Mouse (Mus musculus) limb, embryonic 11.5 days (tissue): ENCODE measurements at regions not wholly inside any gene's neighbourhood (a gene's known extent, or its start where the extent isn't known, plus 50 kb on each side); places are given as distances from the start of the nearest gene placed in this dataset.

Experiments
- ATAC-seq: fragments of 200-750 bp; cut with Nextera tagmentation; 2 replicates; pipeline ENCODE4 v1.8.0; 2017; ENCODE audit warnings: low read depth; ENCODE audit not compliant: insufficient number of reproducible peaks, low FRiP score, low TSS enrichment
- DNase-seq: peaks from one replicate; pipeline ENCODE4 v3.0.0-alpha.2; 2015; ENCODE audit warnings: low spot score
- H3K27ac ChIP-seq: fragments of 300-500 bp; sonication (generic); replicated peaks from 2 replicates; pipeline ENCODE4 v1.5.1; 2014; ENCODE audit warnings: low read depth, mild to moderate bottlenecking, low read length
- H3K27me3 ChIP-seq: fragments of 300-500 bp; sonication (generic); 2 replicates; pipeline ENCODE4 v1.6.1; 2014; ENCODE audit warnings: mild to moderate bottlenecking, low read length, mixed read lengths; ENCODE audit not compliant: control insufficient read depth, insufficient read depth
- H3K36me3 ChIP-seq: fragments of 300-500 bp; sonication (generic); 2 replicates; pipeline ENCODE4 v1.6.1; 2014; ENCODE audit warnings: mild to moderate bottlenecking, low read length, moderate library complexity, mixed read lengths; ENCODE audit not compliant: control insufficient read depth, insufficient read depth
- H3K4me1 ChIP-seq: fragments of 300-500 bp; sonication (generic); 2 replicates; pipeline ENCODE4 v1.6.1; 2014; ENCODE audit warnings: low read length, mixed read lengths; ENCODE audit not compliant: control insufficient read depth, insufficient read depth
- H3K4me2 ChIP-seq: fragments of 300-500 bp; sonication (generic); 2 replicates; pipeline ENCODE4 v1.6.1; 2014; ENCODE audit warnings: low read depth, mild to moderate bottlenecking, moderate library complexity; ENCODE audit not compliant: severe bottlenecking
- H3K4me3 ChIP-seq: fragments of 300-500 bp; sonication (generic); 2 replicates; pipeline ENCODE4 v1.5.1; 2014; ENCODE audit warnings: low read depth, low read length
- H3K9ac ChIP-seq: fragments of 300-500 bp; sonication (generic); 2 replicates; pipeline ENCODE4 v1.6.1; 2014; ENCODE audit warnings: mild to moderate bottlenecking, low read length
- H3K9me3 ChIP-seq: fragments of 300-500 bp; sonication (generic); 2 replicates; pipeline ENCODE4 v1.6.1; 2016; ENCODE audit warnings: low read length; ENCODE audit not compliant: control insufficient read depth
- WGBS: fragments of 180-500 bp; shearing (Covaris S2); extraction: QIAGEN DNeasy Blood & Tissue Kit; methylation state at CpG from one replicate; pipeline ENCODE4 v1.1.7; 2014; 5-methylcytosine and 5-hydroxymethylcytosine counted together

- H3K27ac ChIP-seq, result no peak overlapping the region
- no peaks in the 10 kb centered on the region for H3K4me1 ChIP-seq
- H3K9ac ChIP-seq, result no peak overlapping the region
- ATAC-seq (no peak), DNase-seq (no peak)
- no peaks in the 10 kb centered on the region for H3K27me3 ChIP-seq
- 91% methylated on average over 9 of the region's 9 CpGs for WGBS
- no peaks in the 10 kb centered on the region for H3K36me3 ChIP-seq
- H3K4me3 ChIP-seq, result no peak overlapping the region
- no peak overlapping the region for H3K4me2 ChIP-seq
- H3K9me3 ChIP-seq, result no peaks in the 10 kb centered on the region
These were observed 130.2 kb downstream of the Gm10283 start for GRCm38 (mm10) chr8:60372681-60373398.

DNA sequence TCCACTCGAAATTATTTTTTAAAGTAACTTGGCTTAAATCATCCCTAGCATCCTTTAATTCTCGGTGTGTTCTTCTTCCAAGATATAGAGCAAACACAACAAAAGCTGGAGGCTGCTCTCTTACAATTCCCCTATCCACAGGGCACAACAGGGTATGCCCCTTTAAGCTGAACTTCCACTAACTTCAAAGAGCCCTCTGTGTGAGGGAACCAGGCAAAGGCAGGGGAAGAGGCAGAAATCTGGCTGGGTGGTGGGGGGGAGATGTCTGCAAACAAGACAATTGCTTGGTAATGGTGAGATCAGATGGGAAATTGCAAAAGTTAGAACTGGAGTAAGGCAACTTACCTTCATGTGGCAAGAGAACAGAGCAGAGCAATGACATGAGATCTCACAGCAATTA is 154.7 kb downstream of the Gm10283 start:
- Histone ChIP-seq H3K9me3 (no peaks in the 10 kb centered on the region), H3K9ac (no peak overlapping the region), H3K4me2 (no peak overlapping the region), H3K27me3 (no peaks in the 10 kb centered on the region), H3K36me3 (no peaks in the 10 kb centered on the region), H3K27ac (no peak overlapping the region), H3K4me1 (no peaks in the 10 kb centered on the region), H3K4me3 (no peak overlapping the region)
- ATAC-seq (no peak), DNase-seq (peak; percentile 24)
- 19% methylated on average over 2 of the region's 2 CpGs for WGBS

DNA sequence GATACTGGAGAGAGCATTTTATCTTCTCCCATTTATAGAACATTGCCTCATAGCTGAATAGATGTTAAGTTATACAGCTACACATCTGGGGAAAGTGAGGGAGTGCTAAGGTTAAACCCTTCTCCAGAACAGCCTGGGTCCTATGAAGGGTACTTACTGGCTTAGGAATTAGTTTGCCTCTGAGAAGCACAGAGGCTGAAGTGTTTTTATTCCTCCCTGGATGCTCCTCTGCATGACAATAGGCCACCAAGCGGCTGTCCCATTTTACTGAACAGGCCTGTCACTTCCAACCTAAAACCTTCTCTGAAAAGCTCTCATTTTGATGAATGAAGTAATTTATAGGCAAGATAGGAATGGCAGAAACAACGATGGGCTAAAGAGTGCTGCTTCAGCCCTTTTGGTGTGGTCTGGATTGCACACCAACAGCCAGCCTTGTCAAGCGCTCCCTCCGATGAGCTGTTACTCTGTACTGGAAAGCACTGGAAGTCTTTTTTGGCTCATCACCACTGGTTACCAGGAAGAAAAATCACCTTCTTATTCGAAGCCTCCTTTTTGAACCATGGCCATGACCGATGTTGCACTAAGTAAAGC is 157.1 kb downstream of the Gm10283 start:
- Histone ChIP-seq H3K4me1 (no peaks in the 10 kb centered on the region), H3K27me3 (no peaks in the 10 kb centered on the region), H3K9me3 (no peaks in the 10 kb centered on the region), H3K4me2 (no peak overlapping the region), H3K4me3 (no peak overlapping the region), H3K27ac (no peak overlapping the region), H3K36me3 (no peaks in the 10 kb centered on the region), H3K9ac (no peak overlapping the region)
- no peak for ATAC-seq
- DNase-seq, result no peak
- 77% methylated on average over 6 of the region's 6 CpGs for WGBS

DNA sequence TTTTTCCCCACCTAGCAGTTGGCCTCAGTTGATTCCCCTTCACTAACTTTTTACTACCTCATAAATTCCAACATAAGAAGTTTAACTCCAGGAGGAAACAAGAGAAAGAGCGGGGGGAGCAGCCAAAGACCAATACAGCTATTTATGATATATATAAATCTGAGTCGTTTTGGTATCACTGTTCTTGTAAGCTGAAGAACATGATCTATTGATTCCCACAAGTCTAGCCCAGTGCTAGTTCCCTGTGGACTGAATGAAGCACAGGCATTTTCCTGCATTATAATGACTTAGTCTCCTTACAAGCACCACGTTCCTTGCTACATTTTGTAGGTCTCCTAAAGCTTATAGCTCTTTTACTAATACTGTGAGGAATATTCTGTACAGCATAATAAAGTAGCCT is 187.5 kb downstream of the Gm10283 start:
- Histone ChIP-seq H3K9me3 (no peaks in the 10 kb centered on the region), H3K27me3 (no peaks in the 10 kb centered on the region), H3K27ac (no peak overlapping the region), H3K36me3 (no peaks in the 10 kb centered on the region), H3K9ac (no peak overlapping the region), H3K4me3 (no peak overlapping the region), H3K4me2 (no peak overlapping the region), H3K4me1 (no peaks in the 10 kb centered on the region)
- DNase-seq (no peak), ATAC-seq (no peak)
- WGBS, result 25% methylated on average over 3 of the region's 3 CpGs

GRCm38 (mm10) chr8:60313977-60314854 is 188.8 kb downstream of the Gm10283 start:
- H3K4me3 ChIP-seq, result no peak overlapping the region
- H3K4me2 ChIP-seq, result no peak overlapping the region
- DNase-seq (no peak), ATAC-seq (peak; percentile 51; the same call in 1 of the 2 replicates)
- no peak overlapping the region for H3K9ac ChIP-seq
- H3K9me3 ChIP-seq, result no peaks in the 10 kb centered on the region
- H3K36me3 ChIP-seq, result no peaks in the 10 kb centered on the region
- H3K27me3 ChIP-seq, result no peaks in the 10 kb centered on the region
- no peak overlapping the region for H3K27ac ChIP-seq
- WGBS, result 31% methylated on average over 8 of the region's 8 CpGs
- H3K4me1 ChIP-seq, result no peaks in the 10 kb centered on the region

DNA sequence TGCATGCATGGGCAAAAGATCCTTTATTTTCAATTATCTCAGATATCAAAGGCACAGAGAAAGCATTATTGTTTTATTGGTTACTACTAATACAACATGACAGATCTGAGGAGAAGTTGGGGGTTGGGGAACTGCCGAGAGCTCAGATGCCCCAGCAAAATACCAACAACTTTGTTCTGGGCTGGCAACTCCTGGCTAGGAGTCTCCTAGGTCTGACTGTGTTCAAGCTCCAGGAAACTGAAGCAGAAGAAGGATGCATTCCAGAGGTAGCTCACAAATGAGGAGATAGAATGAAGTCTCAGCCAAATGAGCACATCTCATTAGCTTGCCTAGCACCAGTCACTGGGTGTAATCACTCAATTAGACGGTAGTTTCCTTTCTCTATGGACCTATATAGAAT is 192.9 kb downstream of the Gm10283 start:
- Histone ChIP-seq H3K9ac (no peak overlapping the region), H3K27me3 (no peaks in the 10 kb centered on the region), H3K36me3 (no peaks in the 10 kb centered on the region), H3K4me3 (no peak overlapping the region), H3K27ac (no peak overlapping the region), H3K4me1 (no peaks in the 10 kb centered on the region), H3K4me2 (no peak overlapping the region), H3K9me3 (no peaks in the 10 kb centered on the region)
- ATAC-seq, result no peak
- 53% methylated on average over 2 of the region's 2 CpGs for WGBS
- no peak for DNase-seq

DNA sequence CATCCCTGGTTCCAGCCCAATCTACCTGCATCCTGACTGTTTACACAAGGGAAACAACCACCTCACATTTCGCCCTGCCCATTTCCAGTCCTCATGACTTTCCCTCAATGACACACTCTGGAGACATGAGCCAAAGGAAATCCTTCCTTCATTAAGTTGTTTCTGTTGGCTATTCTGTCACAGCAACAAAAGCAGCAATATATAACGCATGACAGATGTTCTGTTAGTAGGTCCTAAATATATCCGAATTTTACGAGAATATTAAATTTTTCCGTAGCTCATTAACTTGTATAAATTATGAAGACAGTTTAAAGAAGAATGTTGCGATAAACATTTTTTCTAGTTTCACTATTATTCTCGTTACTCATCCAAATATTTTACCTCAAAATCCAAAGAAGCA is 201.7 kb downstream of the Gm10283 start:
- Histone ChIP-seq H3K27ac (no peak overlapping the region), H3K9ac (no peak overlapping the region), H3K4me2 (no peak overlapping the region), H3K4me1 (no peaks in the 10 kb centered on the region), H3K4me3 (no peak overlapping the region), H3K36me3 (no peaks in the 10 kb centered on the region), H3K9me3 (no peaks in the 10 kb centered on the region), H3K27me3 (no peaks in the 10 kb centered on the region)
- 66% methylated on average over 7 of the region's 7 CpGs for WGBS
- ATAC-seq, result no peak
- no peak for DNase-seq

GRCm38 (mm10) chr8:60277211-60277801 is 225.7 kb downstream of the Gm10283 start:
- no peaks in the 10 kb centered on the region for H3K27me3 ChIP-seq
- no peak for ATAC-seq
- no peak for DNase-seq
- H3K9ac ChIP-seq, result no peak overlapping the region
- H3K4me2 ChIP-seq, result no peak overlapping the region
- no peak overlapping the region for H3K4me3 ChIP-seq
- WGBS, result 54% methylated on average over 2 of the region's 2 CpGs
- H3K9me3 ChIP-seq, result no peaks in the 10 kb centered on the region
- no peaks in the 10 kb centered on the region for H3K36me3 ChIP-seq
- no peaks in the 10 kb centered on the region for H3K4me1 ChIP-seq
- H3K27ac ChIP-seq, result no peak overlapping the region
